8 mouse cellular contexts compared by ENCODE assay signal in the genomic region with DNA sequence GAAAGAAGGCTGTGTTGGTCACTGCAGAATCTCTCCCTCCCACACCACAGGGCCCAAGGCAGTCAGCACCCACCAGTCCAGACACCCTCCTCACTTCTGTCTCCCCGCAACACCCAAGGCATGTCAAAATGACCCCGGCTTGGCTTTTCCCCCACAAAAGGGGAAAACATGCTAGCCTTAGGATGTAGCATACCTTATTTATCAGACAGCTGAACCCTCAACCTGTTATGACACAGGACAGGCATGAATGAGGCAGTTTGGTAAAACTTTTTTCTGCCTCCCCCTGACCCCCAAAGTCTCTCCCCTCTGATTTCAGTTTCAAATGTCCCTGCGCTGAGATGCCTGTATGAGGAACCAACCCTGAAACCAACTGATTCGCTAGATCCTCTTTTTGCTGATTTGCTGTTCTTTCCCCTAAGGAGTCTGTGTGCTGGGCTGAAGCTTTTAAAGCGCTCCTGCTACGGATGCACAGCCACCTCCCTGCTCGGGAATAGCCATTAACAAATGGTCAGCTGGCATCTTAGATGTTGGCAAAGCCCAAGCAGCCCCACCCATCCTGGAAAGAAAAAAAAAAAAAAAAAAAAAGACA. TPM values are rescaled to one million over a fixed set of nuclear protein-coding genes. Genes with fewer than 3 reads are reported as not detected.
DNase-seq lines count a peak whose midpoint lies in the region; ATAC-seq and TF ChIP-seq lines count a peak whose summit lies in the region.

No protein-coding gene starts in this region.

- TF ChIP-seq CTCF in lung, adult 2 months (IDR thresholded peaks at IDR 0.05; ENCODE audit: insufficient read depth, low read length), result no peak
- TF ChIP-seq CTCF in small intestine, adult 2 months (IDR thresholded peaks at IDR 0.05; ENCODE audit: extremely low read depth, insufficient read length, insufficient replicate concordance, low read depth, low read length), result no peak

- TF ChIP-seq POLR2A in lung, adult 2 months (IDR thresholded peaks at IDR 0.05; ENCODE audit: borderline replicate concordance, extremely low read depth, low read depth, low read length), result no peak
- peak; percentile 47; the same call in 1 of the 2 replicates for TF ChIP-seq POLR2A in small intestine, adult 2 months (IDR thresholded peaks at IDR 0.05; ENCODE audit: low read depth, low read length)

- H3K27me3 ChIP-seq in liver, embryonic 15.5 days, result no peaks in the 10 kb centered on the region
- no peaks in the 10 kb centered on the region for H3K27me3 ChIP-seq in small intestine, adult 2 months (ENCODE audit: control insufficient read depth, insufficient read depth, low read length)

- H3K4me2 ChIP-seq in liver, embryonic 15.5 days, result peak overlapping the region; percentile 39

- peaks cover 12% of the 10 kb centered on the region for H3K4me1 ChIP-seq in lung, adult 2 months (ENCODE audit: control insufficient read depth, insufficient read depth, low read length)
- peaks cover 56% of the 10 kb centered on the region for H3K4me1 ChIP-seq in liver, embryonic 15.5 days (replicated peaks)
- peaks cover 21% of the 10 kb centered on the region for H3K4me1 ChIP-seq in small intestine, adult 2 months (ENCODE audit: control insufficient read depth, insufficient read depth, insufficient read length, low read length)

- no peak overlapping the region for H3K9ac ChIP-seq in liver, embryonic 15.5 days

- H3K4me3 ChIP-seq in lung, adult 2 months (replicated peaks; ENCODE audit: extremely low read depth, low read depth, low read length), result peak overlapping the region; percentile 14
- H3K4me3 ChIP-seq in liver, embryonic 15.5 days (replicated peaks), result peak overlapping the region; percentile 9; the same call in 1 of the 2 replicates
- peak overlapping the region; percentile 70 for H3K4me3 ChIP-seq in small intestine, adult 2 months (ENCODE audit: low read depth, low read length)

- DNase-seq in gastrocnemius, postnatal 25 days, result peak; percentile 9
- no peak for DNase-seq in gastrocnemius, postnatal 36 days
- no peak for DNase-seq in lung, adult 2 months
- DNase-seq in lung, postnatal 14 days, result no peak
- DNase-seq in frontal cortex, postnatal 14 days (ENCODE audit: low spot score in 2 of 2), result no peak
- no peak for DNase-seq in yolk sac, embryonic 10.5 days (ENCODE audit: low spot score)

- 0 out of 2 replicates have a peak, but pooled peaks cover 6% of the 10 kb centered on the region for H3K36me3 ChIP-seq in liver, embryonic 15.5 days (replicated peaks)
- H3K36me3 ChIP-seq in small intestine, adult 2 months (ENCODE audit: control insufficient read depth, insufficient read depth, low read length), result peaks cover 30% of the 10 kb centered on the region

- peak overlapping the region; percentile 67 for H3K27ac ChIP-seq in liver, embryonic 15.5 days (replicated peaks)
- H3K27ac ChIP-seq in small intestine, adult 2 months (ENCODE audit: insufficient read depth, low read depth, low read length), result peak overlapping the region; percentile 97

- no peak for ATAC-seq in liver, embryonic 15.5 days (ENCODE audit: insufficient read depth)

- WGBS in lung, adult 2 months, result 52% methylated on average over 7 of the region's 7 CpGs
- WGBS in liver, embryonic 15.5 days (ENCODE audit: insufficient replicate concordance), result 45% methylated on average over 7 of the region's 7 CpGs
- 32% methylated on average over 7 of the region's 7 CpGs for WGBS in small intestine, adult 2 months

- intact Hi-C loops in gastrocnemius, postnatal 36 days (cut with DNase I), result no loop called here

- no peaks in the 10 kb centered on the region for H3K9me3 ChIP-seq in liver, embryonic 15.5 days (replicated peaks)

RNA-seq across cellular contexts. Expression of a gene that starts 8.4 kb away (rescaled TPM):
- total RNA-seq in gastrocnemius, postnatal 25 days (2021), result 1 to 10 TPM; 1.9 to 2.1 TPM
- 1 to 10 TPM in 1 of 2 experiments, under 1 TPM in 1; 0.97 to 1.5 TPM for total RNA-seq in gastrocnemius, postnatal 36 days (2021)
- 23.1 and 29.2 TPM in 2 replicates for polyA plus RNA-seq in lung, adult 2 months (2012; rRNA removed)
- polyA plus RNA-seq in liver, embryonic 15.5 days (2015; fragmentation: Nextera tagmentation; extraction: Ambion mirVana), result 9.9 and 10.5 TPM in 2 replicates
- 110 and 341 TPM in 2 replicates for polyA plus RNA-seq in small intestine, adult 2 months (2012; rRNA removed)

RNA-seq across cellular contexts. Expression of a gene that starts 17.6 kb away (rescaled TPM):
- total RNA-seq in gastrocnemius, postnatal 25 days (2021), result 10 to 100 TPM; 94.2 to 95.6 TPM
- total RNA-seq in gastrocnemius, postnatal 36 days (2021), result 10 to 100 TPM; 87.6 to 92.8 TPM
- 185 and 290 TPM in 2 replicates for polyA plus RNA-seq in lung, adult 2 months (2012; rRNA removed)
- polyA plus RNA-seq in liver, embryonic 15.5 days (2015; fragmentation: Nextera tagmentation; extraction: Ambion mirVana), result 128 and 168 TPM in 2 replicates
- 186 and 284 TPM in 2 replicates for polyA plus RNA-seq in small intestine, adult 2 months (2012; rRNA removed)

RNA-seq across cellular contexts. Expression of a gene that starts 22.3 kb away (rescaled TPM):
- total RNA-seq in gastrocnemius, postnatal 25 days (2021), result 10 to 100 TPM; 15.8 to 17.1 TPM
- total RNA-seq in gastrocnemius, postnatal 36 days (2021), result 10 to 100 TPM; 10.7 to 10.8 TPM
- polyA plus RNA-seq in lung, adult 2 months (2012; rRNA removed), result 119 and 130 TPM in 2 replicates
- 22.6 and 24.7 TPM in 2 replicates for polyA plus RNA-seq in liver, embryonic 15.5 days (2015; fragmentation: Nextera tagmentation; extraction: Ambion mirVana)
- 59.9 and 66.0 TPM in 2 replicates for polyA plus RNA-seq in small intestine, adult 2 months (2012; rRNA removed)

RNA-seq across cellular contexts. Expression of a gene that starts 48.5 kb away (rescaled TPM):
- total RNA-seq in gastrocnemius, postnatal 25 days (2021), result 10 to 100 TPM; 54.0 to 56.3 TPM
- total RNA-seq in gastrocnemius, postnatal 36 days (2021), result 10 to 100 TPM; 48.3 to 54.6 TPM
- polyA plus RNA-seq in lung, adult 2 months (2012; rRNA removed), result 95.3 and 98.1 TPM in 2 replicates
- polyA plus RNA-seq in liver, embryonic 15.5 days (2015; fragmentation: Nextera tagmentation; extraction: Ambion mirVana), result 16.0 and 17.2 TPM in 2 replicates
- 73.2 and 120 TPM in 2 replicates for polyA plus RNA-seq in small intestine, adult 2 months (2012; rRNA removed)

RNA-seq across cellular contexts. Expression of a gene that starts 54.8 kb away (rescaled TPM):
- total RNA-seq in gastrocnemius, postnatal 25 days (2021), result 10 to 100 TPM; 26.8 to 38.9 TPM
- 10 to 100 TPM; 34.2 to 36.1 TPM for total RNA-seq in gastrocnemius, postnatal 36 days (2021)
- 184 and 199 TPM in 2 replicates for polyA plus RNA-seq in lung, adult 2 months (2012; rRNA removed)
- polyA plus RNA-seq in liver, embryonic 15.5 days (2015; fragmentation: Nextera tagmentation; extraction: Ambion mirVana), result 21.2 and 23.0 TPM in 2 replicates
- polyA plus RNA-seq in small intestine, adult 2 months (2012; rRNA removed), result 139 and 303 TPM in 2 replicates

Comparison
In these comparisons a context has a peak if more than half of its experiments do, and no peak if none do; other contexts are left out.
1. H3K4me3 ChIP-seq: peak in every context shown above with its lines; median percentile 70 in small intestine, adult 2 months; 14 in lung, adult 2 months; 9 in liver, embryonic 15.5 days.